Comparison of ENCODE assay signal across 22 mouse cellular contexts in the genomic region with DNA sequence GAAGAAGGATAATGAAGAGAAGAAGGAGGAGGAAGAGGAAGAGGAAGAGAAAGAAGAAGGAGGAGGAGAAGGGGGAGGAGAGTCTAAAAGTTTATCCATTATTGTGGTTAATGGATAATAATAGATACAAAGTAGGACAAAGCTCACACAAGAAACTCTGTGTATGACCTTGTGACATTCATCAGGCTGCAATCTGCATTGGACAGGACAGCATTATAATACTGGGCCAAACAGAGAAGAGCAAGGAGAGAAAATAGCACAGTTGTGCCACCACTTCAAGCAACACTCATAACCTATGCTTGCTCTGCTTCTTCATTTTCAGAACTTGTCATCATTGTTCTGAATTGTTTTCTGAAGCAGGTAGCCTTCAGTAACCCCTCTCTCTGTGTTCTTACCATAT.
"Had no signal": no experiment of that assay in that cellular context is flagged by ENCODE, and none has a peak within 500 bp of the region (broad histone marks: within the 10 kb centered on the region; RNA-seq: fewer than 3 reads in every experiment).

No protein-coding gene starts in this region.

- H3K9ac ChIP-seq: forebrain, postnatal 0 days; heart, embryonic 13.5 days; heart, embryonic 15.5 days; hindbrain, embryonic 13.5 days; hindbrain, embryonic 15.5 days; limb, embryonic 13.5 days; limb, embryonic 15.5 days; liver, embryonic 12.5 days; liver, embryonic 14.5 days had no signal

- H3K4me1 ChIP-seq: heart, embryonic 10.5 days; heart, embryonic 13.5 days; heart, embryonic 15.5 days; hindbrain, embryonic 15.5 days; limb, embryonic 13.5 days; limb, embryonic 15.5 days; liver, embryonic 12.5 days had no signal

- H3K27me3 ChIP-seq: heart, embryonic 13.5 days; heart, embryonic 15.5 days; hindbrain, embryonic 13.5 days; hindbrain, embryonic 15.5 days; limb, embryonic 13.5 days; limb, embryonic 15.5 days; liver, embryonic 12.5 days had no signal

- DNase-seq: forebrain, postnatal 0 days; gastrocnemius, postnatal 14 days; gastrocnemius, postnatal 36 days; heart, postnatal 14 days; kidney, adult 11 months; kidney, adult 2 months; kidney, postnatal 10 days; kidney, postnatal 36 days; layer of hippocampus, adult 9-11 months; layer of hippocampus, postnatal 36 days; left cerebral cortex, postnatal 4 days had no signal

- H3K9me3 ChIP-seq: heart, embryonic 10.5 days; hindbrain, embryonic 15.5 days had no signal

- H3K27ac ChIP-seq: heart, embryonic 10.5 days; heart, embryonic 13.5 days; heart, embryonic 15.5 days; hindbrain, embryonic 13.5 days; hindbrain, embryonic 15.5 days; hindbrain, postnatal 0 days; limb, embryonic 13.5 days; limb, embryonic 15.5 days; liver, embryonic 12.5 days; liver, embryonic 14.5 days had no signal

- H3K4me2 ChIP-seq: heart, embryonic 13.5 days; heart, embryonic 15.5 days; hindbrain, embryonic 13.5 days; hindbrain, embryonic 15.5 days; limb, embryonic 13.5 days; limb, embryonic 15.5 days; liver, embryonic 12.5 days had no signal

- H3K4me3 ChIP-seq: heart, embryonic 10.5 days; heart, embryonic 13.5 days; heart, embryonic 15.5 days; hindbrain, embryonic 13.5 days; hindbrain, embryonic 15.5 days; limb, embryonic 13.5 days; limb, embryonic 15.5 days; liver, embryonic 12.5 days had no signal

- ATAC-seq: forebrain, postnatal 0 days; hindbrain, postnatal 0 days; intestine, embryonic 16.5 days; liver, embryonic 12.5 days had no signal

- H3K36me3 ChIP-seq: heart, embryonic 10.5 days; heart, embryonic 13.5 days; heart, embryonic 15.5 days; hindbrain, embryonic 13.5 days; hindbrain, embryonic 15.5 days; limb, embryonic 13.5 days; limb, embryonic 15.5 days; liver, embryonic 12.5 days had no signal
